Mouse (Mus musculus): ENCODE data around the gene Syt3.

DNA sequence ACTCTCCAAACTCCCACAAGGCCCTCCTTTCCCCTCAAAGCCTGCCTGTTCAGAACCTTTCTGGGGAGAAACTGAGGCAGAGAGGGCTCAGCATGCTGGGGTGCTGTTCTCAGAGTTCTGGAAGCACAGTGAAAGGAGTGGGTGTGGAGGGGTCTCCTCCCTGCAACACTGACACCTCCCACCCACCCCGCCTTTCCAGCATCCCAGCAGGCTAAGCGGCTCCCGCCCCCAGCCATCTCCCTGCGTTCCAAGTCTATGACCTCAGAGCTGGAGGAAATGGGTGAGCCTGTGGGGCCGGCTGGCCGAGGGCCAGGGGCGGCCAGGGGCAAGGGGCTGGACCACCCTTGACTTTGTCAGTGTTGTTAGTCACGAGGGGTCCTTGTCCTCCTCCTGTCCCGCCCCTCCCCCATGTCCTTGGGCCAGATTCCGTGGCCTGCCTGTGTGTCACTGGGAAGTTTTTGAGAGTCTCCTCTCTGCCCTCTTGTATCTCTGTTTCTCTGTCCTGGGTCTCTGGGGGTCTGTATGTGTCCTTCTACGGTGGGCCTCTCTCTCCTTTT lies 40.4 kb upstream of the Syt3 start:
- TF ChIP-seq CTCF (IDR thresholded peaks at IDR 0.05; ENCODE audit: insufficient read depth, low read length) (no peak), POLR2A (IDR thresholded peaks at IDR 0.05; ENCODE audit: borderline replicate concordance, extremely low read depth, low read depth, low read length) (no peak)

All from lung, adult 2 months (tissue).